Mouse (Mus musculus) hindbrain, postnatal 0 days (tissue): ENCODE data around the gene Polg. TPM values are rescaled to one million over a fixed set of nuclear protein-coding genes. Genes with fewer than 3 reads are reported as not detected.
A peak's percentile ranks its signal among the peaks of the same experiment; 100 is the strongest.

Experiments
- ATAC-seq: fragments of 200-750 bp; cut with Nextera tagmentation; 2 replicates; pipeline ENCODE4 v1.8.0; 2017; ENCODE audit warnings: mild to moderate bottlenecking, moderate TSS enrichment, moderate library complexity
- DNase-seq: peaks from one replicate; pipeline ENCODE4 v3.0.0-alpha.2; 2015; ENCODE audit warnings: low spot score
- H3K27ac ChIP-seq: fragments of 300-500 bp; sonication (generic); 2 replicates; pipeline ENCODE4 v1.5.1; 2014; ENCODE audit warnings: mild to moderate bottlenecking
- H3K27me3 ChIP-seq: fragments of 300-500 bp; sonication (generic); 2 replicates; pipeline ENCODE4 v1.6.1; 2014; ENCODE audit warnings: low read length, mixed read lengths; ENCODE audit not compliant: insufficient read depth
- H3K36me3 ChIP-seq: fragments of 300-500 bp; sonication (generic); 2 replicates; pipeline ENCODE4 v1.6.1; 2014; ENCODE audit warnings: low read length, mixed read lengths; ENCODE audit not compliant: insufficient read depth
- H3K4me1 ChIP-seq: fragments of 300-500 bp; sonication (generic); 2 replicates; pipeline ENCODE4 v1.6.1; 2014; ENCODE audit warnings: antibody characterized with exemption, low read length, mixed read lengths; ENCODE audit not compliant: insufficient read depth
- H3K4me2 ChIP-seq: fragments of 300-500 bp; sonication (generic); 2 replicates; pipeline ENCODE4 v1.6.1; 2014; ENCODE audit warnings: low read depth, mild to moderate bottlenecking, low read length, moderate library complexity, mixed read lengths
- H3K4me3 ChIP-seq: fragments of 300-500 bp; sonication (generic); 2 replicates; pipeline ENCODE4 v1.5.1; 2014; ENCODE audit warnings: low read length
- H3K9ac ChIP-seq: fragments of 300-500 bp; sonication (generic); replicated peaks from 2 replicates; pipeline ENCODE4 v1.6.1; 2014; ENCODE audit warnings: mild to moderate bottlenecking, low read length, moderate library complexity, mixed read lengths
- H3K9me3 ChIP-seq: fragments of 300-500 bp; sonication (generic); 2 replicates; pipeline ENCODE4 v1.6.1; 2016; ENCODE audit warnings: low read length, mixed read lengths
- CTCF ChIP-seq: IDR thresholded peaks from 2 replicates; pipeline ENCODE4 v1.5.1; 2016; ENCODE audit warnings: antibody characterized with exemption, control low read depth, low read depth
- WGBS: fragments of 180-500 bp; shearing (Covaris S2); extraction: QIAGEN DNeasy Blood & Tissue Kit; methylation state at CpG from one replicate; pipeline ENCODE4 v1.1.7; 2014; 5-methylcytosine and 5-hydroxymethylcytosine counted together
- polyA plus RNA-seq: library from polyadenylated mRNA; unstranded; fragments of >200 nt; fragmentation: Nextera tagmentation; extraction: Ambion mirVana; gene quantifications from 2 replicates; pipeline ENCODE4 v1.2.1, GENCODE M21; 2015
- total RNA-seq: library from RNA; depleted of rRNA; stranded (reverse); fragments of >200 nt; gene quantifications from 2 replicates; pipeline ENCODE4 v1.2.3, GENCODE M21; 2014

The Polg gene
- total and polyA plus RNA-seq, 2 experiments from 2014 or later: 23.8 to 79.5 TPM

DNA sequence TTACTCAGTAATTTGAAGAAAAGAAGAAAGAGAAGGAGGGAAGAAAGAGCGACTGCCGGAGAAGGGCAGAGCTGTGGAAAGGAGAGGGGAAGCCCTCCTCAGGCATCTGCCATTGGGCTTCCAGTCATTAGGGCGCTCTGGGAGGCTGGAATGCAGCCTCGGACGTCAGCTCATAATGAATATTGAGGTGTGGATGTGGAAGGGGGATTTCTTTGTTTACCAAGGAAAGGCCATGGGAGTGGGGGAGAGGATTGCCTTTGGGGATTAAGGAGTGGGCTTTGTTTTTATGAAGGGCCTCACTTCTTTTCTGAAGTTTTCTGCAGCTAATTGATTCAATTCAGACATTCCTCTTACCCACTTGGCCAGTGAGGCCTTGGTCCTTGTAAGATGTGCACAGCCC, 45.5 kb upstream of the Polg start:
- ATAC-seq (no peak), DNase-seq (peak; percentile 44)
- Histone ChIP-seq H3K4me3 (peak overlapping the region; percentile 6; the same call in 1 of the 2 replicates), H3K9ac (peak overlapping the region; percentile 98), H3K4me1 (peaks cover 20% of the 10 kb centered on the region), H3K27ac (peak overlapping the region; percentile 97), H3K9me3 (no peaks in the 10 kb centered on the region), H3K36me3 (no peaks in the 10 kb centered on the region; the same call in 1 of the 2 replicates), H3K4me2 (peak overlapping the region; percentile 93), H3K27me3 (no peaks in the 10 kb centered on the region)
- no peak for TF ChIP-seq CTCF
- 10% methylated on average over 5 of the region's 5 CpGs for WGBS

DNA sequence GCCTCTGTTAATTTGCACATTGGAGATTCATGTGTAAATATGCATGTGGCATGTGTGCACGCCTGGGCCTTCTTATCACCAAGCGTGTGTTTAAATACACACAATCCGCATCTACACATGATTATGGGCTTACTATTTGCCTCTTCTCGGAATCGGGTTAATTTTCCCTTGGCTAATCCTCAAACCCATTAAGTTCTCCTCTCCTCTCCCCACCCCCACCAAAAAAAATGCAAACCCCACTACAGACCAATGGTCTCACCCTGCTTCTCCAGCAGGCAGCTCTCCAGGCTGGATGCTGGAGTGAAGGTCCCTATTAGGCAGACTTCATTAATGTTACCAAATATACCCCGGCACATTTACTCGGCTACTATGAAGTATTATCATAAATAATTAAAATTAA, 45.0 kb upstream of the Polg start:
- H3K4me1 ChIP-seq: peaks cover 20% of the 10 kb centered on the region
- DNase-seq: peak; percentile 52
- peak overlapping the region; percentile 93 for H3K4me2 ChIP-seq
- no peaks in the 10 kb centered on the region; the same call in 1 of the 2 replicates for H3K36me3 ChIP-seq
- no peaks in the 10 kb centered on the region for H3K27me3 ChIP-seq
- peak overlapping the region; percentile 98 for H3K9ac ChIP-seq
- H3K4me3 ChIP-seq: peak overlapping the region; percentile 6; the same call in 1 of the 2 replicates
- H3K9me3 ChIP-seq: no peaks in the 10 kb centered on the region
- WGBS: 11% methylated on average over 7 of the region's 7 CpGs
- no peak for TF ChIP-seq CTCF
- no peak for ATAC-seq
- H3K27ac ChIP-seq: peak overlapping the region; percentile 97

GRCm38 (mm10) chr7:79510686-79511085, 44.5 kb upstream of the Polg start:
- Histone ChIP-seq H3K4me2 (peak overlapping the region; percentile 93), H3K9ac (peak overlapping the region; percentile 98; the same call in 1 of the 2 replicates), H3K4me3 (peak overlapping the region; percentile 6; the same call in 1 of the 2 replicates), H3K4me1 (peaks cover 20% of the 10 kb centered on the region), H3K27me3 (no peaks in the 10 kb centered on the region), H3K36me3 (no peaks in the 10 kb centered on the region; the same call in 1 of the 2 replicates), H3K9me3 (no peaks in the 10 kb centered on the region), H3K27ac (peak overlapping the region; percentile 97)
- WGBS: 14% methylated on average over 3 of the region's 3 CpGs
- TF ChIP-seq CTCF: no peak
- ATAC-seq (no peak), DNase-seq (peak; percentile 2)

DNA sequence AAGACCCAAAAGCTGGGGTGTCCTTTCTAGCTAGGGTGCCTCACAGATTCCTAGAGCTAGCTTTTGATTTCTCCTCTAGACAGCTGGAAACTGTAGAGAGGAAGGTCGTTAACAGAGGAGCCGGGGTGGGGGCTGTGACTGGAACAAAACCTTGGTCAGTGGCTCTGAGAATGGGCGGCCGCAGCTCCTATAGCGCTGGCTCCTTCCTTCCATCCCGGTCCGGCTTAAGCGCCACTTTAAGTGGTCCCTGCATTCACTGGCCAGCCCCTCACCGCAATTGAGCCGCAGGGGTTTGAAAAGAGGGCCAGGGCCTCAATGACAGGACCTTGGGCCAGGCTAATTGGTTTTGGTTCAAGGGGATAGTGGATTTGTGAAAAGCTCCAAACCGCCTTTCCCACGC, 43.5 kb upstream of the Polg start:
- peak overlapping the region; percentile 93 for H3K4me2 ChIP-seq
- 11% methylated on average over 12 of the region's 12 CpGs for WGBS
- peak overlapping the region; percentile 89 for H3K4me3 ChIP-seq
- H3K9ac ChIP-seq: peak overlapping the region; percentile 98
- H3K4me1 ChIP-seq: peaks cover 20% of the 10 kb centered on the region
- ATAC-seq (no peak), DNase-seq (peak; percentile 44)
- H3K36me3 ChIP-seq: no peaks in the 10 kb centered on the region; the same call in 1 of the 2 replicates
- H3K9me3 ChIP-seq: no peaks in the 10 kb centered on the region
- TF ChIP-seq CTCF: no peak
- no peaks in the 10 kb centered on the region for H3K27me3 ChIP-seq
- H3K27ac ChIP-seq: peak overlapping the region; percentile 97

GRCm38 (mm10) chr7:79509235-79509607, 43.1 kb upstream of the Polg start:
- peak overlapping the region; percentile 97 for H3K27ac ChIP-seq
- H3K9me3 ChIP-seq: no peaks in the 10 kb centered on the region
- H3K36me3 ChIP-seq: no peaks in the 10 kb centered on the region; the same call in 1 of the 2 replicates
- H3K4me1 ChIP-seq: peaks cover 19% of the 10 kb centered on the region
- peak overlapping the region; percentile 98 for H3K9ac ChIP-seq
- H3K4me2 ChIP-seq: peak overlapping the region; percentile 93
- no peaks in the 10 kb centered on the region for H3K27me3 ChIP-seq
- WGBS: 12% methylated on average over 6 of the region's 6 CpGs
- no peak for TF ChIP-seq CTCF
- H3K4me3 ChIP-seq: peak overlapping the region; percentile 89
- ATAC-seq (no peak), DNase-seq (no peak)

- TF ChIP-seq CTCF: no peak
- peak; percentile 21 for ATAC-seq
- no peaks in the 10 kb centered on the region for H3K27me3 ChIP-seq
- peak overlapping the region; percentile 93 for H3K4me2 ChIP-seq
- peak; percentile 71 for DNase-seq
- no peaks in the 10 kb centered on the region; the same call in 1 of the 2 replicates for H3K36me3 ChIP-seq
- peaks cover 16% of the 10 kb centered on the region for H3K4me1 ChIP-seq
- peak overlapping the region; percentile 97 for H3K27ac ChIP-seq
- peak overlapping the region; percentile 89 for H3K4me3 ChIP-seq
- H3K9me3 ChIP-seq: no peaks in the 10 kb centered on the region
- peak overlapping the region; percentile 98 for H3K9ac ChIP-seq
- 3% methylated on average over 79 of the region's 79 CpGs for WGBS
Measured at GRCm38 (mm10) chr7:79508280-79509234, 42.4 kb upstream of the Polg start.
